Mouse (Mus musculus) midbrain, embryonic 12.5 days (tissue): Measurements from ENCODE around the gene Gm43064. TPM values are rescaled to one million over a fixed set of nuclear protein-coding genes. Genes with fewer than 3 reads are reported as not detected.
"Not testable (repeated sequence)": the region's sequence is repeated elsewhere in the genome, so short reads cannot be mapped to it uniquely, and the experiment has no call there.

Source experiments
- ATAC-seq: fragments of 200-750 bp; cut with Nextera tagmentation; 2 replicates; pipeline ENCODE4 v1.8.0; 2017; ENCODE audit warnings: low read depth, moderate TSS enrichment, moderate library complexity; ENCODE audit not compliant: low FRiP score
- H3K27ac ChIP-seq: fragments of 300-500 bp; sonication (generic); replicated peaks from 2 replicates; pipeline ENCODE4 v1.5.1; 2016; ENCODE audit warnings: mild to moderate bottlenecking
- H3K27me3 ChIP-seq: fragments of 300-500 bp; sonication (generic); 2 replicates; pipeline ENCODE4 v1.6.1; 2016; ENCODE audit warnings: mild to moderate bottlenecking
- H3K36me3 ChIP-seq: fragments of 300-500 bp; sonication (generic); 2 replicates; pipeline ENCODE4 v1.6.1; 2016
- H3K4me1 ChIP-seq: fragments of 300-500 bp; sonication (generic); 2 replicates; pipeline ENCODE4 v1.6.1; 2016
- H3K4me2 ChIP-seq: fragments of 300-500 bp; sonication (generic); replicated peaks from 2 replicates; pipeline ENCODE4 v1.6.1; 2016; ENCODE audit warnings: mild to moderate bottlenecking, moderate library complexity
- H3K4me3 ChIP-seq: fragments of 300-500 bp; sonication (generic); 2 replicates; pipeline ENCODE4 v1.5.1; 2016; ENCODE audit warnings: mild to moderate bottlenecking
- H3K9ac ChIP-seq: fragments of 300-500 bp; sonication (generic); replicated peaks from 2 replicates; pipeline ENCODE4 v1.6.1; 2016; ENCODE audit warnings: mild to moderate bottlenecking, moderate library complexity
- H3K9me3 ChIP-seq: fragments of 300-500 bp; sonication (generic); 2 replicates; pipeline ENCODE4 v1.6.1; 2016; ENCODE audit warnings: mild to moderate bottlenecking
- WGBS: fragments of 180-500 bp; shearing (Covaris S2); methylation state at CpG from one replicate; pipeline ENCODE4 v1.1.7; 2016; 5-methylcytosine and 5-hydroxymethylcytosine counted together
- polyA plus RNA-seq: library from polyadenylated mRNA; unstranded; fragments of >200 nt; fragmentation: Nextera tagmentation; extraction: Ambion mirVana; gene quantifications from 2 replicates; pipeline ENCODE4 v1.2.1, GENCODE M21; 2016

The Gm43064 gene
- polyA plus RNA-seq, 1 experiment from 2014 or later: not detected

DNA sequence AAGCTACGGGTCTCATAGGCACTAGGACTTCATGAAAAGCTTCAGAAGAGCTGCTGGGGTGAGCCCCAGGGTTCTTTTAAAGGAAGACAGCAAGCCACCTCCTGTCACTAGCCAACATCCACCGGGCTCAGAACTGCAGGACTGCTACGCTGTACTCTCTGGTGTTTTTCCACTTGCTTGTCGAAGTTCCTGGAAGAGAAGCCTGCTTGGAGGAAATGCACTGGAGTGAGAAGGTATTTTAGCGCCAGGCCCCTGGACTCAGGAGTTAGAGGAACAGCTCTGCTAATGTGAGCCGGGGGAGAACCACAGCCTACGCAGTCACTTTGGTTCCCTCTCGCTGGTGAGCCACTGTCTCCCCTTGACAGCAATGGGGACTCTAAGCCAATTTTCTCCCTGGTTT, 6.5 kb upstream of the Gm43064 start:
- H3K36me3 ChIP-seq: peaks cover 35% of the 10 kb centered on the region
- no peak for ATAC-seq
- 87% methylated on average over 8 of the region's 8 CpGs for WGBS

DNA sequence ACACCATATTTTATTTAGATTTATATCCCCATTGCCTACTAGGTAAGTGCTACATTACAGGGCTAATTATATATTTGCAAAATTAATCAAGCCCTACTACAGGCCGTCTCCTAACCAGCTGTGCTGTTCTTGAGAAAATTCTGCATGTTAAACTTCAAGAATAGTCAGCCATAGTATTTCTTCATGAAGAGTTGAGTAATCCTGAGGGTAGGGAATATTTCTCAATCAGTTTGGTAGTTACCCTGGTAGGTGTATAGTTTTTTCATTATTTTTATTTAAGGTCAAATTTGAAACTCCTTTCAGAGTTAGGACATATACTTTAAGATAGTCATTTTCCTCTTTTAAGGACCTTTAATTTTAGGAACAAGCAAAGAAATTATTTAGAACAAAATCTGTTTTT, 3.7 kb upstream of the Gm43064 start:
- WGBS: 87% methylated on average over 1 of the region's 1 CpGs
- no peak overlapping the region for H3K27ac ChIP-seq
- peaks cover 20% of the 10 kb centered on the region for H3K4me1 ChIP-seq
- peaks cover 35% of the 10 kb centered on the region for H3K36me3 ChIP-seq
- no peak overlapping the region for H3K4me3 ChIP-seq
- ATAC-seq: no peak
- H3K27me3 ChIP-seq: no peaks in the 10 kb centered on the region
- H3K9ac ChIP-seq: no peak overlapping the region
- H3K4me2 ChIP-seq: no peak overlapping the region
- H3K9me3 ChIP-seq: no peaks in the 10 kb centered on the region

More for the DNA sequence above, 6.5 kb upstream of the Gm43064 start:
- Histone ChIP-seq H3K4me2 (no peak overlapping the region), H3K4me3 (no peak overlapping the region), H3K27me3 (no peaks in the 10 kb centered on the region), H3K4me1 (peaks cover 5% of the 10 kb centered on the region), H3K9ac (no peak overlapping the region), H3K9me3 (no peaks in the 10 kb centered on the region), H3K27ac (no peak overlapping the region)

DNA sequence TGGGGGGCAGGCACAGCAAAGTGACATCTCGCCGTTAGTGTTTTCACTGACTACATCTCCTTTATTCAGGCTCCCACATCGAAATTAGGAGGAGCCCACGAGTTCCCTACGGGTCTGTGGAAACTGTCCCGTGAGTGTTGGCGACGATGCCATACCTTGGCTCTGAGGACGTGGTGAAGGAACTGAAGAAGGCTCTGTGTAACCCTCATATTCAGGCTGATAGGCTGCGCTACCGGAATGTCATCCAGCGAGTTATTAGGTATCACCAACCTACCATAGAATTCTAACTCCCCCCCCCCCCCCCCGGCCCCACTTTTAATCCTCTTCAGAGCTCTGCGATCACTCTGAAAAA, 402 bp downstream of the Gm43064 start:
- Histone ChIP-seq H3K27me3 (no peaks in the 10 kb centered on the region), H3K27ac (peak overlapping the region; percentile 88), H3K4me2 (peak overlapping the region; percentile 77), H3K36me3 (peaks cover 21% of the 10 kb centered on the region), H3K4me3 (peak overlapping the region; percentile 83), H3K9ac (peak overlapping the region; percentile 57), H3K4me1 (peaks cover 20% of the 10 kb centered on the region), H3K9me3 (no peaks in the 10 kb centered on the region)
- WGBS: 2% methylated on average over 14 of the region's 14 CpGs
- peak; percentile 64; the same call in 1 of the 2 replicates for ATAC-seq

DNA sequence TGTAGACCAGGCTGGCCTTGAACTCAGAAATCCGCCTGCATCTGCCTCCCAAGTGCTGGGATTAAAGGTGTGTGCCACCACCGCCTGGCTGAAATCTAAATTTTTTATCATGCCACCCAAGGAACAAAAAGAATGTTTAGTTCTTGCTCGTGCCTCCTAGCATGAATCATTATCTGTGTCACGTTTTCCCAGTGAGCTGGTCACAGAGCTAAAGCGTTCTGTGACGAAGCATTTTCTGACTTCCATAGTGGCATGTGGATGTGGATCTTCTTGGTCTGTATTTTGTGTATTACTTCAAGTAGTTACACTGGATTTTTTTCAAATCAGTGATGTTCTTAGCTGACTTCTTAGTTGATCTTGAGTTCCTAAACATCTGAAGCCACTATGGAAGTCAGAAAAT, 1.6 kb downstream of the Gm43064 start:
- no peak overlapping the region for H3K27ac ChIP-seq
- H3K9me3 ChIP-seq: no peaks in the 10 kb centered on the region
- no peak overlapping the region for H3K9ac ChIP-seq
- no peak for ATAC-seq
- H3K27me3 ChIP-seq: no peaks in the 10 kb centered on the region
- peaks cover 24% of the 10 kb centered on the region for H3K36me3 ChIP-seq
- H3K4me2 ChIP-seq: no peak overlapping the region
- peaks cover 20% of the 10 kb centered on the region for H3K4me1 ChIP-seq
- H3K4me3 ChIP-seq: no peak overlapping the region
- WGBS: 95% methylated on average over 6 of the region's 6 CpGs

DNA sequence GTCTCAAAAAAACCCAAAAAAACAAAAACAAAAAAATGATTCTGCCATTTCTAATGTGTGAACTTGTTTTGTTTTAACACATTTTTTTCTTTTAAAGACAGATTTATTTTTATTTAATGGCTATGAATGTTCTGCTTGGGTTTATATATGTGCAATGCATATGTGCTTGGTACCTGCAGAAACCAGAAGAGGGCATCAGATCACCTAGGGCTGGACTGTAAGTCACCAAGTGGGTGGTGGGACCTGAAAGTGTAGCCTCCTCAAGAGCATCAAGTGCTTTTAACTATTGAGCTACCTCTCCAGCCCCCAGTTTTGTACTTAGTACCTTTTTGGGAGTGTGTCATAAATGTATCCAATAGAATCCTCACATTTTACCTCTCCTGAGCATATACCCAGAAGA, 18.2 kb downstream of the Gm43064 start:
- Histone ChIP-seq H3K9ac (no peak overlapping the region), H3K4me1 (no peaks in the 10 kb centered on the region), H3K27ac (no peak overlapping the region), H3K9me3 (no peaks in the 10 kb centered on the region), H3K36me3 (peaks cover 5% of the 10 kb centered on the region), H3K4me2 (no peak overlapping the region), H3K4me3 (no peak overlapping the region), H3K27me3 (no peaks in the 10 kb centered on the region)
- ATAC-seq: no peak

DNA sequence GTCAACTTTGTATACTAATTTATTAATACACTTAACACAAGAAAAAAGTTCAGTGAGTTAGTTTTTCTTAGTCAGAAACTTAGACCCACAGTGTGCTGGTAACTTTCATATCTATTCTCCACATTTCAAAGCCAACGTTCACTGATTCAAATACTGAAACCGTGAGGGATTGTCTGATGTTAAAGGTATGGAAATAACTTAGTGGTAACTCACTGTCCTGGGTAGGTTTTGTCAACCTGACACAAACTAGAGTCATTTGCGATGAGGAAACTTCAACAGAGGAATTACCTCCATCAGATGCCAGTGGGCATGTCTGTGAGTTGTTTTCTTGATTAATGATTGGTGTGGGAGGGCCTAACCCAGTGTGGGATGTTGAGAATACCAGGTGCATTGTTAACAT, 19.7 kb downstream of the Gm43064 start:
- no peak for ATAC-seq
- H3K27ac ChIP-seq: no peak overlapping the region
- H3K9ac ChIP-seq: no peak overlapping the region
- WGBS: 92% methylated on average over 3 of the region's 3 CpGs
- H3K4me1 ChIP-seq: no peaks in the 10 kb centered on the region
- no peaks in the 10 kb centered on the region for H3K9me3 ChIP-seq
- H3K27me3 ChIP-seq: no peaks in the 10 kb centered on the region
- no peak overlapping the region for H3K4me2 ChIP-seq
- H3K4me3 ChIP-seq: no peak overlapping the region
- no peaks in the 10 kb centered on the region for H3K36me3 ChIP-seq

DNA sequence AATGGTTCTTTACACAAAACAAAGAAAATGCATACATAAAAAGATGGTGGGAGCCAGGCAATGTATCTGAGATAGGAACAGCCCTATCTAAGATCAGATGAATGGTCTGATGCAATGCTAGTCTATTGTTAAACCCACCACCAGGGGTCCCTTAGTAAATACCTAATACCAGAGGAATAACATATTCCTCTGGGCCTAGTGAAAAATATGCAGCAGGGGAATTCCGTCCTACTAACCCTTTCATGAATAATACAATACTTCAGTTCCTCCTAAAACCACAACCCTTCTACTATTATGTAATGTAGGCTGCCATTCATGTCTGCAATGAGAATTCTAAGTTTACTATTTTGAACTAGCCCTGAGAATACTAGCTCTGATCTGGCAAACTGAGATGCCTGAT, 21.3 kb downstream of the Gm43064 start:
- not testable (repeated sequence) for ATAC-seq, H3K4me2 ChIP-seq, H3K4me3 ChIP-seq, H3K9me3 ChIP-seq, H3K27ac ChIP-seq, H3K27me3 ChIP-seq, H3K4me1 ChIP-seq, H3K9ac ChIP-seq, H3K36me3 ChIP-seq
- WGBS: 48% methylated on average over 1 of the region's 1 CpGs

DNA sequence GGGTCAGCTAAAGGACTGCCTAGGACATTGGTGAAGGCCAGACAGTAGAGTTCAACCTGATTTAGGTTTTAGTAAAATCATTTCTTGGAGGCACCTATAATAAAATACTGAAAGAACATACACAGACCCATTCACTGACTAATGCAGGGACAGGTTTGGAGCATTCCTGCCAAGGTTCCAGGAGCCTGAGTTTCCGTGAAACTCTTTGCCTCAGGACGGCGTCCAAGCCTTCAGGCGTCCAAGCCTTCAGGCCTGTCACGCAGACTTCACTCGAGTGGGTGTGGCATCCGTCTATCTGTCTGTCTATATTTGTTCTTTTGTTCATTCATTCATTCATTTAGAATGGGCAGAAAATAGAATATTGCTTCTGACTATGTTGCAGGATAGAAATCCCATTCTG, 21.8 kb downstream of the Gm43064 start:
- no peaks in the 10 kb centered on the region for H3K36me3 ChIP-seq
- H3K27me3 ChIP-seq: no peaks in the 10 kb centered on the region
- WGBS: 83% methylated on average over 7 of the region's 7 CpGs

DNA sequence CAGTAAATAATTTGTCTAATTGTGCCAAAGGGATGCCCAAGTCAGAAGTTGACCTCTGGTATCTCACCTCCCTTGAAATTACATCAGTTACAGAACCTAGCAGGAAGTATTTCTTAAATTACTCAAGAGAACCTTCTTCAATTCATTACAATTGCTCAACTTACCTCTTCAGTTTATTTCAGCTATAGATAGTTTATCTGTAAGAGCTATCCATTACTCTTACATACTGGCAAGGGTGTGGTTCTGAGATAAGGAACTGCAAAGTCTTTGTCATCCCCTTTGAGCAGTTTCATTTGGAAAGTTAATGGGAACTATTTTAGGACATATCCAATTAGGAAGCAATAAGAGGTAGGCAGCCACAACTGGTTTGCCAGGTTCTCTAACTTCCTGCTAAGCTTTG, 23.1 kb downstream of the Gm43064 start, which contains the start of gene Bcl2l15:
TSS of gene Bcl2l15 (plus strand) at position 176 of the 400 bp plus-strand sequence.
- H3K36me3 ChIP-seq: no peaks in the 10 kb centered on the region
- no peak within 1 kb of the TSS for H3K4me3 ChIP-seq
- no peaks in the 10 kb centered on the region for H3K9me3 ChIP-seq
- H3K9ac ChIP-seq: no peak within 1 kb of the TSS
- no peak for ATAC-seq
- H3K27me3 ChIP-seq: no peaks in the 10 kb centered on the region
- H3K27ac ChIP-seq: no peak within 1 kb of the TSS
- no peak within 1 kb of the TSS for H3K4me2 ChIP-seq
- no peaks in the 10 kb centered on the region for H3K4me1 ChIP-seq

More for the DNA sequence above, 21.8 kb downstream of the Gm43064 start:
- H3K4me2 ChIP-seq: no peak overlapping the region
- no peak overlapping the region for H3K9ac ChIP-seq
- H3K4me3 ChIP-seq: no peak overlapping the region
- no peak for ATAC-seq
- H3K27ac ChIP-seq: no peak overlapping the region
- H3K4me1 ChIP-seq: no peaks in the 10 kb centered on the region
- H3K9me3 ChIP-seq: no peaks in the 10 kb centered on the region

DNA sequence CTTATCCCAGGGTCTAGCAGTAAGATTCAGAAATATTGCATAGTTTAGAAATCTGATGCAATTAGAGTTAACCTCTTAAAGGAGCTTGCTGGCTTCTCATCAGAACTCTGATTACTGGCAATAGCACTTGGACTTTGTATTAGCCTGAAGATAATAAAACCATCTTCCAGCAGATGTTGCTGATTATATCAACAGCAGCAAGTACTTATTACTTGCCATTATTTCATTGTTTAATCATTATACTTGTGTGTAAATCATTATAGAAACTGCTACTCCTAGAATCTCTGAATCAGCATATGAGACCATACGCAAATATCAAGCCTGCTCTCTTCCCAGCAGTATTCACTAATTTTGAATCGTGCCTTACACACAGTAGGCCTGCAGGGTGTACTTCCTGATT, 24.6 kb downstream of the Gm43064 start:
- Histone ChIP-seq H3K27me3 (no peaks in the 10 kb centered on the region), H3K4me1 (no peaks in the 10 kb centered on the region), H3K27ac (no peak overlapping the region), H3K9me3 (no peaks in the 10 kb centered on the region), H3K4me2 (no peak overlapping the region), H3K9ac (no peak overlapping the region), H3K36me3 (no peaks in the 10 kb centered on the region), H3K4me3 (no peak overlapping the region)
- no peak for ATAC-seq
- 94% methylated on average over 2 of the region's 2 CpGs for WGBS

DNA sequence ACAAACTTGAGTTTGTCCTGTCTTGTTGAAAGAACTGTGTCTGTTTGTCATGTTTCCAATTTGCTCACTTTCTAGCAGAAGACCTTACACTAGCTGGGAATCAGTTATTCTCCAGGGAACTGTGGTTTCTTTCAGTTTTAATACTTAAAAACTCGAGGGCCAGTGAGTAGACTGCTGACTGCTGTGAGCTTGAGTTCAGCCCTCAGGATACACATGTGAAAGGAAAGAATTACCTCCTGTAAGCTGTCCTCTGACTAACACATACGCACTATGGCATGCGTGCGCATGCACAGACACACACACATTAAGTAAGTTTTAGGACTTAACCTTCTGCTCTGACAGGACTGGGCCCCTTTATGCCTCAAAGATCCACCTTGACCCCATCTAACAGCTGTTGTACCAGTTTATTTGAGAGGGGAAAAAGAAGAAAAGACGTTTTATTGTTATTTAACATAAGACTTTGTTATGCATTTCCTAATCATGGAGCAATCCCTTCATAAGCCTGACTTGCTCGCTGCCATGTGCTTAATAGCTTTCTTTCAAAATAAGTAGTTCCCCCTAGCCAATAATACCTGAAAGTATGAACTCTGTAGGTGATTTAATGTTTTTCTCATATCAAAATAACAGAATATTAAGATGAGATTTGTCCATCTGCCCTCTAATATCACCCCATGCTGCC, 26.0 kb downstream of the Gm43064 start:
- no peaks in the 10 kb centered on the region for H3K9me3 ChIP-seq
- no peaks in the 10 kb centered on the region for H3K4me1 ChIP-seq
- H3K27ac ChIP-seq: no peak overlapping the region
- H3K4me2 ChIP-seq: no peak overlapping the region
- H3K27me3 ChIP-seq: no peaks in the 10 kb centered on the region
- no peak overlapping the region for H3K4me3 ChIP-seq
- H3K36me3 ChIP-seq: no peaks in the 10 kb centered on the region
- 77% methylated on average over 6 of the region's 6 CpGs for WGBS
- no peak for ATAC-seq
- no peak overlapping the region for H3K9ac ChIP-seq

DNA sequence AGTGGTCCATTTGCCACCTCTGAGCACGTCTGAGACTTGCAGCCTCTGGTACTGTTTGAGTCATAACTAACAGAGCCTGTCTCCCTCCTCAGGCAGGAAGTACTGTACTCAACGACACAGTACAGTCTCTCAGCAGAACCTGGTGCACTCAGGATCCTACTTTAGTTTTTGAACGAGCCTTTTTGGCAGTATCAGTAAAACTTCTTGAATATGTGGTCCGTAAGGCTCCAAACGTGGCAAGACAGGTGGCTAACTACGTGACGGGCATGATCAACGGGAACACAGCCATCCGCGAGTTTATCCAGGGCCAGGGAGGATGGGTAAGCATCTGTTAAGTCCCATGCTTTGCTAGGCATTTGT, 26.6 kb downstream of the Gm43064 start:
- Histone ChIP-seq H3K4me1 (no peaks in the 10 kb centered on the region), H3K9ac (no peak overlapping the region), H3K27me3 (no peaks in the 10 kb centered on the region), H3K9me3 (no peaks in the 10 kb centered on the region), H3K27ac (no peak overlapping the region), H3K4me2 (no peak overlapping the region), H3K36me3 (no peaks in the 10 kb centered on the region), H3K4me3 (no peak overlapping the region)
- no peak for ATAC-seq
- 80% methylated on average over 10 of the region's 10 CpGs for WGBS

DNA sequence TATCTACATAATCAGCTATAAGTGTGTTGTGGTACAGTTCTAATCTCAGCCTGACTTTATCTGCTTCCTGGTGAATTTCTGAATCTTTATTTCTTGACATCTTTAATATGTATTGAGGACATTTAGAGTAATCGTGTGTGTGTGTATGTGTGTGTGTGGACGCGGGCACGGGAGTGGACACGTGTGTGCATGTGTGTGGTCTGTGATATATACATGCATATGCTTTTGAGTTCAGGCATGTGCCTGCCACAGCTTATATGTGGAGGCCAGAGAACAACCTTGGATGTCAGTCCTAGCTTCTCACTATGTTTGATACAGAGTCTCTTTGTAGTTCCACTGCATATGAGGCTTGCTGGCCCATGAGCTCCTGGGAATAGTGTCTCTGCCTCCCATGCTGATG, 27.1 kb downstream of the Gm43064 start:
- no peak overlapping the region for H3K4me2 ChIP-seq
- ATAC-seq: no peak

More for the DNA sequence above, 27.1 kb downstream of the Gm43064 start:
- no peaks in the 10 kb centered on the region for H3K27me3 ChIP-seq
- H3K9ac ChIP-seq: no peak overlapping the region
- H3K36me3 ChIP-seq: no peaks in the 10 kb centered on the region
- no peaks in the 10 kb centered on the region for H3K9me3 ChIP-seq
- no peak overlapping the region for H3K4me3 ChIP-seq
- H3K27ac ChIP-seq: no peak overlapping the region
- 96% methylated on average over 5 of the region's 5 CpGs for WGBS
- no peaks in the 10 kb centered on the region for H3K4me1 ChIP-seq
